Mouse (Mus musculus) natural killer cell, adult 2 months (primary cell): ENCODE results near the gene Tfrc.
"Not testable (repeated sequence)": the region's sequence is repeated elsewhere in the genome, so short reads cannot be mapped to it uniquely, and the experiment has no call there.

Source experiments
- DNase-seq, 2 experiments: peaks; one replicate each; pipeline ENCODE4 v3.0.0; 2022; ENCODE audit warnings: low spot score in 2 of 2

Gene Tfrc

GRCm38 (mm10) chr16:32610460-32611255, 1.9 kb downstream of the Tfrc start:
- no peak for DNase-seq

- no peak for DNase-seq
These were observed 3.3 kb downstream of the Tfrc start for GRCm38 (mm10) chr16:32612052-32612451.

DNA sequence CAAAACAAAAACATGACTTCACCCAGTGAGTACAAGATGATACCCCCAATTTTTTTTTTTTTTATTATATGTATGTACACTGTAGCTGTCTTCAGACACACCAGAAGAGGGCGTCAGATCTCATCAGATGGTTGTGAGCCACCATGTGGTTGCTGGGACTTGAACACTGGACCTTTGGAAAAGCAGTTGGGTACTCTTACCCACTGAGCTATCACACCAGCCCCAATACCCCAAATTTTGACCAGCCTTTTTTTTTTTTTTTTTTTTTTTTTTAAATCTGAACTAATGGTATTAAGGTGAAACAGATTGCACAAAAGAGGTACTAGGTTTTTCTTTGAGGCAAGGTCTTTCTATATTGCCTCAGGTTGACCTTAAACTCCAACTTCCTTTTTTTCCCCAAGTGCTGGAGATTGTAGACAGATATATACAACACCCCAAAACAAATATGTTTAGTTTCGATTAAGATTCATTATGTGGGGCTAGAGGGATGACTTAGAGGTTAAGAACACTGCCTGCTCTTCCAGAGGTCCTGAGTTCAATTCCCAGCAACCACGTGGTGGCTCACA, 4.6 kb downstream of the Tfrc start:
- DNase-seq: no peak

- peak; percentile 21 to 30 for DNase-seq
These were observed 5.3 kb downstream of the Tfrc start for GRCm38 (mm10) chr16:32614047-32614446.

GRCm38 (mm10) chr16:32618946-32619345, 10.2 kb downstream of the Tfrc start:
- DNase-seq: no peak

GRCm38 (mm10) chr16:32628140-32628539, 19.4 kb downstream of the Tfrc start:
- DNase-seq: no peak

- no peak for DNase-seq
These were observed 23.7 kb downstream of the Tfrc start for GRCm38 (mm10) chr16:32632328-32632824.

DNA sequence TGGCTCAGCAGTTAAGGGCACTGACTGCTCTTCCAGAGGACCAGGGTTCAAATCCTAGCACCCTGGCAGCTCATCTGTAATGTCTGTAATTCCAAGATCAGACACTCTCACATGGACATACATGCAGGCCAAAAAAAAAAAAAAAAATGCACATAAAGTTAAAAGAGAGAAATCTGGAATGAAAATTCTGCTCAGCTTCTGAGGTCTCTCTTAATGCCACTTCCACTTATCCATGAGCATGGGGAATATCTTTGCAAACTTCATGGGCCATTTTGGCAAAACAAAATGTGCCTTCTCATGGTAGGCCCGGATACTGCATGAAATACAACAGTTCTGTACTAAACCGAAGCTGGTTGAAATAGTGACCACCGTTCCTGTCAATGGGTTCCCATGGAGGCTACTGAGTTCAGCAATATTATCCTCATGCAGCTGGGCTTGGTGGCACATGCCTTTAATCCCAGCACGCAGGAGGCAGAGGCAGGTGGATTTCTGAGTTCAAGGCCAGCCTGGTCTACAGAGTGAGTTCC, 24.8 kb downstream of the Tfrc start:
- DNase-seq: no peak

- DNase-seq: no peak
These were observed 25.5 kb downstream of the Tfrc start for GRCm38 (mm10) chr16:32634183-32634582.

DNA sequence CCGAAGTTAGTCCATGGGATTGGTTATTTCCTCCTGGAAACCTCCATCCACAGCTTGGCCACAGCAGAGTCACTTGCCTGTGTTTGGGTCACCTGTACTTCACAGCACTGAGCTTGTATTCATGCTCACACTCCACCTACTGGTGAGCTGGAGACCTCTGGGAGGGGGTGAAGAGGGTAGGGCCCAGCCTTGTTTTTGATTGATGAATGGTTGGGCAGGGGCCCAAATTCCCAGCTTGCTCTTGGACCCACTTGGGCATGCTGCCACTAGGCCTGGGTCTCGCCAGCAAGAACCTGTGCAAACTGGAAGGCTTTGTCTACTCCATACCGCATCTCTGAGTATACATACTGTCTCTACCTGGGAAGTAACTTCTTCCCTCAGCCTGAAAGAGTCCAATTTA, 26.6 kb downstream of the Tfrc start:
- no peak for DNase-seq

DNA sequence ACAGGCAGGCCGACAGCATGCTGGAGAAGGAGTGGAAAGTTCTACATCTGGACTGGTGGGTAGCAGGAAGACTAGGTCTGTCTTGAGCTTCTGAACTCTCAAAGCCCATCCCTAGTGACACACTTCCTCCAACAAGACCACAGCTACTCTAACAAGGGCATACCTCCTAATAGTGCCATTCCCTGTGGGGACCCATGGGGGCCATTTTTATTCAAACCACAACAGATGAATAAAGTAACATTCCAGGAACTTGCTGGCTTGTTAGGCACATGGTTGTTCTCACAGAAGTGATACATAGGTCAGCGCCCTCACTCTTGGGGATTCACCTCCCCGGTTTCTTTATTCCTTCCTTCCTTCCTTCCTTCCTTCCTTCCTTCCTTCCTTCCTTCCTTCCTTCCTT, 27.6 kb downstream of the Tfrc start:
- no peak for DNase-seq

DNA sequence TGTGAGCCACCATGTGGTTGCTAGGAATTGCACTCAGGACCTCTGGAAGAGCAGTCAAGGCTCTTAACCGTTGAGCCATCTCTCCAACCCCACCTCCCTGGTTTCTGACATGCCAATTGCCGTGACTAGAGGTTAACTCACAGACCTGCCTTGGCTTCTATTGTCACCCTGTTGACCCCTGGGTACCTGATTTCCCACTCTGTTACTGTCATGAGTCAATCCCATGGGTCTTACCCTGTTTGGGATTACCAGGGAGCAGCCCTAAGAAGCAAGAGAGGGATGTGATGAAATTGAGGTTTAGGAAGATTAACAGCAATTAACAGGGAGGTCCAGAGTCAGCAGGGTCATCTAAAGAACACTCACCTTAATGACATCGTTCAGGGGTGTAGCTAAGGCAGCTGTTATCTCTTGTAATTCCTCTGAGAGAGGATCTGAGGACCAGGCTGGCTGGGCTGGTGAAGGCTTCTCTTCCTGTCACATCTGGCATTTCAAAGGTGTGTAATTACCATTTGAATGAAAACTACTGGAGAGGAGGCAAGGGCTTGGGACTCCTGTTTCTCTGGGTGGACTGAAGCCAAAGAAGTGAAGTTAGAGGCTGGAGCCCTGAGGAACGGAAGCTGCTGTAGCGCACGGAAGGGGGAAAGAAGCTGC, 28.3 kb downstream of the Tfrc start:
- no peak for DNase-seq

DNA sequence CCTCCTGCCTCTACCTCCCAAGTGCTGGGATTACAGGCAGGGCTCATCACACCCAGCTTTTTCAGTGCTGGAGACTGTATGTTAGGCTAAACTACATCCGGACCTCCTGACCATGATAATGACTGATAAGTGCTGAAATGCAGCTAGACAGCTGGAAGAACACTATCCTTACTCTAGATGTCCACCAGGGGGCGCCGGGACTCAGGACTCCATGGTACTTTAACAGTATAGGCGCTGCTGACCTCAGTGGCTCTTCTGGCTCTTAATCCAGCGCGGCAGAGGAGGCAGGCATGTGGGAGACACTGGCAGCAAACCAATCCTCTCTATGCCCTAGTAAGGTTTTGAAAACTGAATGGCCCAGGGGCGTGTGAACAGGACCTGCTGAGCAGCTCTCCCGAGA, 29.8 kb downstream of the Tfrc start:
- peak; percentile 78 to 86 for DNase-seq

DNA sequence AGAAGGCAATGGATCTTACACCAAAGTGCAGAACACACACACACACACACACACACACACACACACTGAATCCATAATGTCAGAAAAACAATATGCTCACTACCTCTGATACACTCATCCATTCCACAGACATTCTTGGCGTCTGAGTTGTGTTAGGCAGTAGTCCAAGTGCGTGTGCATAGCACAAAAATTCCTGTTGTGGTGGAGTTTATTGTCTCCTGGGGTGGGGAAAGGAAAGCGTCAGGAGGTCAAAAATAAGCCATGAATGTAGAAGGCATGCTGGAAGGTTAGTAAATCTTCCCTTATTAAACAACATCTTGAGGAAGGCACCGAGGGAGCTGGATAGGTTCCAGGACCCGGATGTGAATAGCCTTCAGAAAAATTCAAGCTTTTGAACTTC, 31.4 kb downstream of the Tfrc start:
- no peak for DNase-seq

DNA sequence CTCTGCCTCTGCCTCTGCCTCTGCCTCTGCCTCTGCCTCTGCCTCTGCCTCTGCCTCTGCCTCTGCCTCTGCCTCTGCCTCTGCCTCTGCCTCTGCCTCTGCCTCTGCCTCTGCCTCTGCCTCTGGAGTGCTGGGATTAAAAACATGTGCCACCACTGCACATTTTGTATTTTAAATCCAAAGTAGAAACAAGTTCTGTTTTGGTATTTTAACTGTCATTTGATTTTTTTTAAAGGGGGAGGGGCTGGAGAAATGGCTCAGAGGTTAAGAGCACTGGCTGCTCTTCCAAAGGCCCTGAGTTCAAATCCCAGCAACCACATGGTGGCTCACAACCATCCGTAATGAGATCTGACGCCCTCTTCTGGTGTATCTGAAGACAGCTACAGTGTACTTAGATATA, 32.0 kb downstream of the Tfrc start:
- DNase-seq: not testable (repeated sequence)

- no peak for DNase-seq
These were observed 32.9 kb downstream of the Tfrc start for GRCm38 (mm10) chr16:32641440-32642219.

GRCm38 (mm10) chr16:32642280-32642679, 33.6 kb downstream of the Tfrc start:
- no peak for DNase-seq

DNA sequence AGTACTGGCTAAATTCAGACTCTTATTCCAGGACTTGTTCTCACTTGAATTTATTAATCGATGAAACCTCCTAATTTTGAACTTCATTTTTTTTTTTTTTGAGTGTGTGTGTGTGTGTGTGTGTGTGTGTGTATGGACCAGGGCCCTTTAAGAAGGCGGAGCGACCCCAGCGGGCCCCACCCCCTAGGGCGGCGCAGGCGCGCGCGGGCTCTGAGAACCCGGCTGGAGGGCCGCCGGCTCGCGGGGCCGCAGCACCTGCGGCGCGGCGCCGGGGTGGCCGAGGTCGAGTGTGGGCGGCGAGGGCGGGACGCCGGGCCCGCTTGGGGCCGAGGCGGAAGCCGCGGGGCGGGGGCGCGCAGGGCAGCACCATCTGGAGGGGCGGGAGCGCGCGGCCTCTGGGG, 34.9 kb downstream of the Tfrc start, which contains the start of gene Tnk2:
Tnk2 (plus strand) TSS at position 214 of the 401 bp plus-strand sequence.
- DNase-seq: peak; percentile 79 to 85

GRCm38 (mm10) chr16:32644069-32644800, 35.5 kb downstream of the Tfrc start:
- peak in 1 of 2 experiments; percentile 29 for DNase-seq

- DNase-seq: no peak
These were observed 36.1 kb downstream of the Tfrc start for GRCm38 (mm10) chr16:32644801-32645170.

- DNase-seq: peak; percentile 64 to 65
These were observed 36.7 kb downstream of the Tfrc start for GRCm38 (mm10) chr16:32645361-32645914.
